Mouse (Mus musculus): ENCODE results near the gene Tas2r143.

Gene Tas2r143

GRCm38 (mm10) chr6:42397041-42397657, 2.9 kb upstream of the Tas2r143 start:
- no peak for DNase-seq (ENCODE audit: low spot score in 2 of 2)

- DNase-seq (ENCODE audit: low spot score in 2 of 2), result no peak
These were observed 1.8 kb upstream of the Tas2r143 start for GRCm38 (mm10) chr6:42398285-42398684.

- no peak for DNase-seq (ENCODE audit: low spot score in 2 of 2)
These were observed 1.0 kb upstream of the Tas2r143 start for GRCm38 (mm10) chr6:42398998-42399397.

GRCm38 (mm10) chr6:42405134-42405533, 5.1 kb downstream of the Tas2r143 start, which contains the start of gene Tas2r135:
Tas2r135 (plus strand) TSS chr6:42405434.
- no peak for DNase-seq (ENCODE audit: low spot score in 2 of 2)

- no peak for DNase-seq (ENCODE audit: low spot score in 2 of 2)
These were observed 19.4 kb downstream of the Tas2r143 start for GRCm38 (mm10) chr6:42419443-42419842.

- DNase-seq (ENCODE audit: low spot score in 2 of 2), result no peak
These were observed 21.4 kb downstream of the Tas2r143 start for GRCm38 (mm10) chr6:42421439-42421838.

GRCm38 (mm10) chr6:42424472-42424871, 24.4 kb downstream of the Tas2r143 start:
- no peak for DNase-seq (ENCODE audit: low spot score in 2 of 2)

- no peak for DNase-seq (ENCODE audit: low spot score in 2 of 2)
These were observed 26.3 kb downstream of the Tas2r143 start for GRCm38 (mm10) chr6:42426337-42426736.

- no peak for DNase-seq (ENCODE audit: low spot score in 2 of 2)
These were observed 33.5 kb downstream of the Tas2r143 start for GRCm38 (mm10) chr6:42433554-42433953.

GRCm38 (mm10) chr6:42434446-42434845, 34.4 kb downstream of the Tas2r143 start, which contains the start of gene Tas2r126:
Tas2r126 (plus strand) TSS chr6:42434535.
- DNase-seq (ENCODE audit: low spot score in 2 of 2), result no peak

GRCm38 (mm10) chr6:42435490-42435889, 35.5 kb downstream of the Tas2r143 start:
- no peak for DNase-seq (ENCODE audit: low spot score in 2 of 2)

GRCm38 (mm10) chr6:42441395-42441794, 41.4 kb downstream of the Tas2r143 start:
- no peak for DNase-seq (ENCODE audit: low spot score in 2 of 2)

- no peak for DNase-seq (ENCODE audit: low spot score in 2 of 2)
These were observed 44.5 kb downstream of the Tas2r143 start for GRCm38 (mm10) chr6:42444491-42444890.

- no peak for DNase-seq (ENCODE audit: low spot score in 2 of 2)
These were observed 47.3 kb downstream of the Tas2r143 start for GRCm38 (mm10) chr6:42447381-42447780.
